Mouse (Mus musculus) MEL (cell line): ENCODE results near the gene Cux1. TPM values are rescaled to one million over a fixed set of nuclear protein-coding genes. Genes with fewer than 3 reads are reported as not detected.

Experiments
- DNase-seq: peaks from one replicate; pipeline ENCODE4 v3.0.0; 2011; ENCODE audit warnings: low read depth, low spot score
- H3K27ac ChIP-seq: 2 replicates; pipeline ENCODE4 v1.5.1; 2012; ENCODE audit warnings: low read depth, mild to moderate bottlenecking, control low read depth, low read length, moderate library complexity; ENCODE audit not compliant: control insufficient read depth
- H3K27me3 ChIP-seq, 2 experiments: fragments of 150-350 bp in 1 of 2; sonication (generic) in 1 of 2; 2 replicates each; pipeline ENCODE4 v1.6.1; 2012; ENCODE audit warnings: low read length in 2 of 2, mild to moderate bottlenecking in 2 of 2, improper control_type of control experiment in 1 of 2, moderate library complexity in 1 of 2; ENCODE audit not compliant: insufficient read depth in 2 of 2, control insufficient read depth in 1 of 2
- H3K36me3 ChIP-seq, 2 experiments: 2 replicates each; pipeline ENCODE4 v1.6.1; 2012 to 2014; ENCODE audit warnings: low read length in 2 of 2, improper control_type of control experiment in 1 of 2, inconsistent platforms in 1 of 2, mild to moderate bottlenecking in 1 of 2; ENCODE audit not compliant: insufficient read depth in 2 of 2, control insufficient read depth in 1 of 2
- H3K4me1 ChIP-seq, 2 experiments: fragments of 150-350 bp in 1 of 2; sonication (generic) in 1 of 2; 2 replicates each; pipeline ENCODE4 v1.6.1; 2012; ENCODE audit warnings: low read length in 2 of 2, improper control_type of control experiment in 1 of 2, mild to moderate bottlenecking in 1 of 2; ENCODE audit not compliant: insufficient read depth in 2 of 2, control insufficient read depth in 1 of 2
- H3K4me3 ChIP-seq, 2 experiments: fragments of 150-350 bp in 1 of 2; sonication (generic) in 1 of 2; 2 replicates each; pipeline ENCODE4 v1.5.1; 2012; ENCODE audit warnings: low read depth in 2 of 2, low read length in 2 of 2, mild to moderate bottlenecking in 2 of 2, moderate library complexity in 2 of 2, control low read depth in 1 of 2, improper control_type of control experiment in 1 of 2; ENCODE audit not compliant: control insufficient read depth in 1 of 2, insufficient read depth in 1 of 2
- H3K79me2 ChIP-seq: 2 replicates; pipeline ENCODE4 v1.6.1; 2012; ENCODE audit warnings: mild to moderate bottlenecking, low read length, moderate library complexity; ENCODE audit not compliant: control insufficient read depth, poor library complexity, insufficient read depth
- H3K9ac ChIP-seq: 2 replicates; pipeline ENCODE4 v1.6.1; 2012; ENCODE audit warnings: low read depth, mild to moderate bottlenecking, control low read depth, low read length, moderate library complexity; ENCODE audit not compliant: control insufficient read depth, poor library complexity, severe bottlenecking
- H3K9me3 ChIP-seq: fragments of 150-350 bp; sonication (generic); replicated peaks from 2 replicates; pipeline ENCODE4 v1.6.1; 2012; ENCODE audit warnings: mild to moderate bottlenecking, low read length, improper control_type of control experiment, moderate library complexity; ENCODE audit not compliant: insufficient read depth
- CHD2 ChIP-seq: IDR thresholded peaks from 2 replicates; pipeline ENCODE4 v1.6.1; 2011; ENCODE audit warnings: low read length, improper control_type of control experiment
- EP300 ChIP-seq, 2 experiments: IDR thresholded peaks; 2 replicates each; pipeline ENCODE4 v1.6.1; 2011; ENCODE audit warnings: improper control_type of control experiment in 2 of 2, low read length in 2 of 2, low read depth in 1 of 2, mild to moderate bottlenecking in 1 of 2
- ETS1 ChIP-seq: IDR thresholded peaks from 2 replicates; pipeline ENCODE4 v1.6.1; 2012; ENCODE audit warnings: low read depth, mild to moderate bottlenecking, inconsistent platforms, low read length, improper control_type of control experiment, moderate library complexity
- GABPA ChIP-seq: IDR thresholded peaks from 2 replicates; pipeline ENCODE4 v1.6.1; 2012; ENCODE audit warnings: low read depth, mild to moderate bottlenecking, inconsistent platforms, low read length, improper control_type of control experiment, moderate library complexity
- MAFK ChIP-seq: IDR thresholded peaks from 2 replicates; pipeline ENCODE4 v1.6.1; 2011; ENCODE audit warnings: low read depth, mild to moderate bottlenecking, low read length, improper control_type of control experiment, borderline replicate concordance
- MAX ChIP-seq: IDR thresholded peaks from 2 replicates; pipeline ENCODE4 v1.6.1; 2011; ENCODE audit warnings: low read length, improper control_type of control experiment
- MXI1 ChIP-seq: IDR thresholded peaks from 2 replicates; pipeline ENCODE4 v1.6.1; 2011; ENCODE audit warnings: mild to moderate bottlenecking, low read depth, low read length, improper control_type of control experiment
- NELFE ChIP-seq: IDR thresholded peaks from 2 replicates; pipeline ENCODE4 v1.6.1; 2011; ENCODE audit warnings: low read depth, low read length, improper control_type of control experiment
- NRF1 ChIP-seq: IDR thresholded peaks from 2 replicates; pipeline ENCODE4 v1.6.1; 2014; ENCODE audit warnings: low read depth, mild to moderate bottlenecking, inconsistent platforms, low read length, improper control_type of control experiment, moderate library complexity; ENCODE audit not compliant: poor library complexity, insufficient read depth, severe bottlenecking
- POLR2AphosphoS2 ChIP-seq: IDR thresholded peaks from 2 replicates; pipeline ENCODE4 v1.6.1; 2011; ENCODE audit warnings: low read length, improper control_type of control experiment
- POLR2AphosphoS5 ChIP-seq: IDR thresholded peaks from 2 replicates; pipeline ENCODE4 v1.6.1; 2012; ENCODE audit warnings: low read depth, borderline replicate concordance, mild to moderate bottlenecking, inconsistent platforms, low read length, moderate library complexity, mixed read lengths
- RCOR1 ChIP-seq: IDR thresholded peaks from 2 replicates; pipeline ENCODE4 v1.6.1; 2012; ENCODE audit warnings: low read depth, mild to moderate bottlenecking, inconsistent platforms, low read length, improper control_type of control experiment
- TCF12 ChIP-seq: IDR thresholded peaks from 2 replicates; pipeline ENCODE4 v1.6.1; 2014; ENCODE audit warnings: low read depth, mild to moderate bottlenecking, inconsistent platforms, low read length, improper control_type of control experiment, moderate library complexity
- UBTF ChIP-seq: IDR thresholded peaks from 2 replicates; pipeline ENCODE4 v1.6.1; 2012; ENCODE audit warnings: low read depth, mild to moderate bottlenecking, inconsistent platforms, low read length, improper control_type of control experiment, moderate library complexity, borderline replicate concordance; ENCODE audit not compliant: insufficient read depth
- ZC3H11A ChIP-seq: IDR thresholded peaks from 2 replicates; pipeline ENCODE4 v1.6.1; 2012; ENCODE audit warnings: low read depth, mild to moderate bottlenecking, inconsistent platforms, low read length, improper control_type of control experiment
- ZMIZ1 ChIP-seq: IDR thresholded peaks from 2 replicates; pipeline ENCODE4 v1.6.1; 2012; ENCODE audit warnings: low read depth, mild to moderate bottlenecking, inconsistent platforms, low read length, improper control_type of control experiment, moderate library complexity
- polyA plus RNA-seq, 2 experiments: library from polyadenylated mRNA; stranded (reverse) in 1 of 2; unstranded in 1 of 2; fragments of >175 nt in 1 of 2; fragments of >200 nt in 1 of 2; gene quantifications; 2 replicates each; pipeline versions ENCODE4 v1.2.1 to v1.2.4; 2012; ENCODE audit warnings: low replicate concordance in 2 of 2, low read depth in 1 of 2; ENCODE audit not compliant: insufficient read length in 2 of 2, insufficient read depth in 1 of 2, missing spikeins in 1 of 2
- total RNA-seq: library from RNA; depleted of rRNA; stranded (reverse); fragments of 300-350 nt; gene quantifications from 2 replicates; pipeline ENCODE4 v1.2.3, GENCODE M21; 2012

Cux1 gene
- total and polyA plus RNA-seq, 3 experiments = 71.1 to 104 TPM; not detected in 1

- H3K36me3 ChIP-seq = peaks cover 19 to 34% of the 10 kb centered on the region in 2 experiments
- H3K79me2 ChIP-seq = peaks cover 96% of the 10 kb centered on the region
- no peak for TF ChIP-seq NRF1
- no peak for TF ChIP-seq ETS1
- TF ChIP-seq CHD2 = no peak
- TF ChIP-seq MAX = no peak
- TF ChIP-seq GABPA = no peak
- TF ChIP-seq POLR2AphosphoS5 = no peak
- TF ChIP-seq MAFK = no peak
- no peak for TF ChIP-seq NELFE
- TF ChIP-seq ZMIZ1 = no peak
- TF ChIP-seq, all 39 proteins: peak for 0
- no peak overlapping the region for H3K27ac ChIP-seq
- H3K9ac ChIP-seq = no peak overlapping the region
- no peaks in the 10 kb centered on the region for H3K9me3 ChIP-seq
- H3K4me3 ChIP-seq = no peak overlapping the region
- H3K27me3 ChIP-seq = no peaks in the 10 kb centered on the region
- peaks cover 23 to 24% of the 10 kb centered on the region in 2 experiments for H3K4me1 ChIP-seq
- DNase-seq = no peak
Observed at GRCm38 (mm10) chr5:136556328-136557262, 10.7 kb downstream of the Cux1 start.

GRCm38 (mm10) chr5:136555703-136556102 is 11.6 kb downstream of the Cux1 start:
- H3K9me3 ChIP-seq = no peaks in the 10 kb centered on the region
- TF ChIP-seq NRF1 (no peak), UBTF (no peak), EP300 (IDR thresholded peaks at IDR 0.05; ENCODE audit: low read depth in 1 of 2, low read length in 2 of 2) (no peak), MAX (no peak), RCOR1 (no peak), TCF12 (no peak), ZC3H11A (no peak), POLR2AphosphoS2 (no peak), MXI1 (no peak), POLR2AphosphoS5 (no peak)
- no peak overlapping the region for H3K27ac ChIP-seq
- H3K27me3 ChIP-seq = no peaks in the 10 kb centered on the region
- H3K9ac ChIP-seq = no peak overlapping the region
- H3K36me3 ChIP-seq = peaks cover 19 to 27% of the 10 kb centered on the region in 2 experiments
- H3K4me3 ChIP-seq = no peak overlapping the region
- DNase-seq = peak; percentile 66
- peaks cover 95% of the 10 kb centered on the region for H3K79me2 ChIP-seq
- peaks cover 23 to 24% of the 10 kb centered on the region in 2 experiments for H3K4me1 ChIP-seq
